Mouse (Mus musculus): ENCODE measurements around the gene Ift140. TPM values are rescaled to one million over a fixed set of nuclear protein-coding genes. Genes with fewer than 3 reads are reported as not detected.

The Ift140 gene
- polyA plus RNA-seq, 1 experiment from 2014 or later, result 16.1 TPM

GRCm38 (mm10) chr17:25139960-25140359 lies 124.1 kb downstream of the Ift140 start:
- 74% methylated on average over 4 of the region's 4 CpGs for WGBS
- no peak overlapping the region for H3K4me3 ChIP-seq (ENCODE audit: low read depth, low read length)
- H3K4me1 ChIP-seq (ENCODE audit: control insufficient read depth, insufficient read depth, low read length), result no peaks in the 10 kb centered on the region
- peaks cover 15% of the 10 kb centered on the region; the same call in 1 of the 2 replicates for H3K36me3 ChIP-seq (ENCODE audit: control insufficient read depth, insufficient read depth, low read length)
- no peak overlapping the region for H3K27ac ChIP-seq (ENCODE audit: low read depth, low read length)
- no peaks in the 10 kb centered on the region for H3K9me3 ChIP-seq (replicated peaks; ENCODE audit: control insufficient read depth, low read length)
- DNase-seq (ENCODE audit: low spot score), result no peak
- no peak overlapping the region for H3K4me2 ChIP-seq (ENCODE audit: low read length)
- H3K27me3 ChIP-seq (replicated peaks; ENCODE audit: control insufficient read depth, insufficient read depth, low read length), result no peaks in the 10 kb centered on the region
- no peak overlapping the region for H3K9ac ChIP-seq (ENCODE audit: low read length)
- no peak for ATAC-seq

Other genes starting within 250 kb of the Ift140 start
- not detected in 2 replicates for gene Meiob, start 211.8 kb upstream of the Ift140 start, polyA plus RNA-seq (2014; fragmentation: Nextera tagmentation; extraction: Ambion mirVana)
- gene Hagh, start 175.9 kb upstream of the Ift140 start, polyA plus RNA-seq (2014; fragmentation: Nextera tagmentation; extraction: Ambion mirVana), result 49.7 and 52.8 TPM in 2 replicates
- gene Fahd1, start 165.7 kb upstream of the Ift140 start, polyA plus RNA-seq (2014; fragmentation: Nextera tagmentation; extraction: Ambion mirVana), result 18.4 and 19.2 TPM in 2 replicates
- gene Igfals, start 150.1 kb upstream of the Ift140 start, polyA plus RNA-seq (2014; fragmentation: Nextera tagmentation; extraction: Ambion mirVana), result 0.17 and 0.25 TPM in 2 replicates
- gene Nubp2, start 129.7 kb upstream of the Ift140 start, polyA plus RNA-seq (2014; fragmentation: Nextera tagmentation; extraction: Ambion mirVana), result 89.6 and 96.1 TPM in 2 replicates
- gene Spsb3, start 129.4 kb upstream of the Ift140 start, polyA plus RNA-seq (2014; fragmentation: Nextera tagmentation; extraction: Ambion mirVana), result 78.3 and 85.0 TPM in 2 replicates
- 18.2 and 23.3 TPM in 2 replicates for gene Eme2, start 121.0 kb upstream of the Ift140 start, polyA plus RNA-seq (2014; fragmentation: Nextera tagmentation; extraction: Ambion mirVana)
- 73.5 and 78.4 TPM in 2 replicates for gene Mrps34, start 121.0 kb upstream of the Ift140 start, polyA plus RNA-seq (2014; fragmentation: Nextera tagmentation; extraction: Ambion mirVana)
- 79.7 and 93.4 TPM in 2 replicates for gene Nme3, start 119.6 kb upstream of the Ift140 start, polyA plus RNA-seq (2014; fragmentation: Nextera tagmentation; extraction: Ambion mirVana)
- gene Mapk8ip3, start 79.1 kb upstream of the Ift140 start, polyA plus RNA-seq (2014; fragmentation: Nextera tagmentation; extraction: Ambion mirVana), result 49.9 and 76.1 TPM in 2 replicates
- gene Jpt2, start 55.4 kb upstream of the Ift140 start, polyA plus RNA-seq (2014; fragmentation: Nextera tagmentation; extraction: Ambion mirVana), result 73.4 and 81.1 TPM in 2 replicates
- 5.4 and 7.5 TPM in 2 replicates for gene Cramp1l, start 297 bp upstream of the Ift140 start, polyA plus RNA-seq (2014; fragmentation: Nextera tagmentation; extraction: Ambion mirVana)
- 11.8 and 13.6 TPM in 2 replicates for gene Tmem204, start 67.5 kb downstream of the Ift140 start, polyA plus RNA-seq (2014; fragmentation: Nextera tagmentation; extraction: Ambion mirVana)
- gene Telo2, start 99.9 kb downstream of the Ift140 start, polyA plus RNA-seq (2014; fragmentation: Nextera tagmentation; extraction: Ambion mirVana), result 27.3 and 40.0 TPM in 2 replicates
- gene Ptx4, start 104.7 kb downstream of the Ift140 start, polyA plus RNA-seq (2014; fragmentation: Nextera tagmentation; extraction: Ambion mirVana), result 0.17 TPM in 1 of 2 replicates, not detected in the other
- 18.9 and 25.0 TPM in 2 replicates for gene Clcn7, start 117.3 kb downstream of the Ift140 start, polyA plus RNA-seq (2014; fragmentation: Nextera tagmentation; extraction: Ambion mirVana)
- gene Ccdc154, start 146.4 kb downstream of the Ift140 start, polyA plus RNA-seq (2014; fragmentation: Nextera tagmentation; extraction: Ambion mirVana), result not detected in 2 replicates
- gene Gm38655, start 159.4 kb downstream of the Ift140 start, polyA plus RNA-seq (2014; fragmentation: Nextera tagmentation; extraction: Ambion mirVana), result not detected in 2 replicates
- gene BC003965, start 168.5 kb downstream of the Ift140 start, polyA plus RNA-seq (2014; fragmentation: Nextera tagmentation; extraction: Ambion mirVana), result 35.5 and 39.6 TPM in 2 replicates
- gene Unkl, start 172.3 kb downstream of the Ift140 start, polyA plus RNA-seq (2014; fragmentation: Nextera tagmentation; extraction: Ambion mirVana), result 6.2 and 8.2 TPM in 2 replicates
- gene Gnptg, start 224.0 kb downstream of the Ift140 start, polyA plus RNA-seq (2014; fragmentation: Nextera tagmentation; extraction: Ambion mirVana), result 86.8 and 92.0 TPM in 2 replicates
- gene Tsr3, start 224.1 kb downstream of the Ift140 start, polyA plus RNA-seq (2014; fragmentation: Nextera tagmentation; extraction: Ambion mirVana), result 57.4 and 67.8 TPM in 2 replicates
- 4.8 and 9.7 TPM in 2 replicates for gene Baiap3, start 240.3 kb downstream of the Ift140 start, polyA plus RNA-seq (2014; fragmentation: Nextera tagmentation; extraction: Ambion mirVana)

Data from forebrain, embryonic 14.5 days (tissue).